Mouse (Mus musculus): ENCODE results near the gene Sept5.

- TF ChIP-seq CTCF (IDR thresholded peaks at IDR 0.05; ENCODE audit: low read depth, low read length) = no peak
- no peak for TF ChIP-seq POLR2A (IDR thresholded peaks at IDR 0.05; ENCODE audit: borderline replicate concordance, low read depth, low read length)
Measured at GRCm38 (mm10) chr16:18625791-18626311, 3.9 kb downstream of the Sept5 start.

All from bone marrow macrophage, adult 2 months (primary cell).